Mouse (Mus musculus): ENCODE data around the gene Ehf.

Gene Ehf

DNA sequence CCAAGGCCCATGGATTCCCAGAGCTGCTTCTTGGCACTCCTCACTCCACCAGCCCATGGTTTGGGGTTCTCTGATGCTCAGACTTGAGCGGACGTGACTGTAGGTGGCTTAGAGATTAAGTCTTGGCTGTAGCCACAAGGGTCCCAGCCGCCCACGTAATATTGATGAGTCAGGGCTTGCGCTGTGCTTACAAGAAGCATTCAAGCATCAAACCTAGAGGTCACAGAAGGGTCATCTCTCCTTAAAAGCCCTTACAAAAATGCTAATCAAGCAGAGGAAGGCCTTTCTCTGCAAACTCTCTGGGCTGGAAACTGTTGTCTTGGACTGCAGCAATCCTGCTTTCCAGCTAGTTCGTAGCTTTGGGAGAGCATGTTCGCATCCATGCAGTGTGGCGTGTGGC lies 88.2 kb downstream of the Ehf start:
- no peak for DNase-seq (ENCODE audit: low spot score in 2 of 2)

DNA sequence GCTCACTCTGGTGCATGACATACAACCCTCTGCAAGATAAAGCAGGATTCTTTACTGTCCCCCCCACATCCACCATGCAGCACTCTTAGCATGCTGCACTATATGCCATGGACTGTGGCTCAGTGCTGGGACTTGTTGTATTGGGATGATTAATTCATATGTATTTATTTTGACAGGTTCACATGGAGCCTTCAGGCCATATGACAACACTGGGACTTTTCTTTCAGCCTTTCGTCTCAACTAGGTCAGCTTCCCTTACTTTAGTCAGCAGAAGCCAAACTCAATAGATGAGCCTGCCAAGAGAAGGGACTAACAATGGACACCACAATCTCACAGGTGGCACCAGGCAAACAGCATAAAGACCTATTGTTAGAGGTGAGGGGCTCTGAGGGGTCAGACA lies 89.5 kb downstream of the Ehf start:
- no peak for DNase-seq (ENCODE audit: low spot score in 2 of 2)
